Mouse (Mus musculus) embryo, embryonic 11 days (tissue): ENCODE measurements around the gene Bean1.

ENCODE experiments used
- DNase-seq: peaks from one replicate; pipeline ENCODE4 v3.0.0-alpha.2; 2015

Bean1 gene

DNA sequence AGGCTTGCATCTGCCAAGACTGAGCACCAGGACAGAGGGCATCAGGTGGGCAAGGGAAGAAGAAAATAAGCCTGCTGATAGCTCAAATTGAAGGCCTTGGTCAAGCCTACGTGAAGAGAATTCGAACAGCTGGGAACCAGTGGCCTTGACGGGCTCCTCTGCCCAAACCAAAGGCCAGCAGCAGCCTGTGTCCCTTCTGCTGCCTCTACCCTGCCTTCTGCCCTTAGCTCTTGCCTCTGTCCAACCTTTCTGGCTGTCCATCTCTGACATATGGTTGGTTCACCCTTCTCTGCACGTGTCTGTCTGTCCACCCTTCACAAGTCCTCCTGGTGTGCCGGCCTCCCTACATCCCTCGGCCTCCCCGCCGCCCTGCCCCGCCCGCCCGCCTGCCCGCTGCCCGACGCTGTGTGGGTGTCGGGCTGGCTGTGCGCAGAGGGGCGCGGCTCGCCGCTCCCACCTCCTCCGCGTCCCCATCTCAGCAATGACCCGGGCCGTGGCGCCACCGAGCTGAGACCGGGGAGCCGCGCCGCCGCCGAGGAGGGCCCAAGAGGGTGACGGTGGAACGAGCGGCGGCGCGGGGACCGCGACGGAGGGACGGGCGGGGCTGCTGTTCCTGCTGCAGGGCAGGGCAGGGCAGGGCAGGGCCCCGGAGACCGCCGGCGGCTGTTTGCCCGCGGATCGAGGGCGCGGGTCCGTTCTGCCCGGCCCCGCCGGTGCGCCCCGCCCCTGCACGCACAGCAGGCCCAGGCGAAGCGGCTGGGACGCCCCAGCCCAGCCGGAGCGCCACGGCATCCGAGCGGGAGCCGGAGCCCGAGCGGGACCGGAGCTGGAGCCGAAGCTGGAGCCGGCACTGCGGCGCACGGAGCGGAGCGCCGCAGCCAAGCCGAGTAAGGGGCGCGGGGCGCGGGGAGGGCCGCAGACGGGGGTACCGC lies at the start of gene Bean1:
TSS of gene Bean1 (plus strand) at position 325 of the 932 bp plus-strand sequence.
- peak; percentile 65 for DNase-seq

- DNase-seq, result no peak
Measured at GRCm38 (mm10) chr8:104121640-104122416, 48.4 kb upstream of the Bean1 start.

DNA sequence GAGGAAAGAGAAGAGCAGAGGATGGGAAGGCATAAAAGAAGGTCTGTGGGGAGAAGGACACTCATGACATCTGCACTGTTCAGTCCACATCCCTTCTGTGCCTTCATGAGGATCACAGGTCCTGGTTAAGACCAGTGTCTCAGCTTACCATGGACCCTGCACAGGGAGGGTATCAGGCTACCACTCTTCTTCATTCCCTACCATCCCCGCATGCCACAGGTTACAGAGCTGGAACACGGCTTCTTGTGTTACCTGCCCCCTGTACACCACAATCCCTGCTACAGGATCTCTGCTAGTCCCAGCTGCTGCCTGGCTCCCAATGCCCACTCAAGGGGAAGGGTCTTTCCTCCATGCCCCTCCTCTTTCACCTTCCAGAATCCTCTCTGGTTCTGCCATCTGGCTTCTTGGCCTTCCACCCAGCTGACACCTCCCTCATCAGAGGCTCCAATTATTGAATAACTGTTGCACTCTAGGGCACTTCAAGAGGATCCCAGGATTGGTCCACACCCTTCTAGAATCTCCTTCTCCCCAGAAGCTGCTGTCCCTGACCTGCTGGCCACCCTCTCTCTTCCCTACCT lies 47.1 kb upstream of the Bean1 start:
- DNase-seq, result no peak

- no peak for DNase-seq
Measured at GRCm38 (mm10) chr8:104124534-104124933, 45.7 kb upstream of the Bean1 start.

- no peak for DNase-seq
Measured at GRCm38 (mm10) chr8:104127160-104127883, 42.9 kb upstream of the Bean1 start.

- no peak for DNase-seq
Measured at GRCm38 (mm10) chr8:104130916-104131315, 39.3 kb upstream of the Bean1 start.

DNA sequence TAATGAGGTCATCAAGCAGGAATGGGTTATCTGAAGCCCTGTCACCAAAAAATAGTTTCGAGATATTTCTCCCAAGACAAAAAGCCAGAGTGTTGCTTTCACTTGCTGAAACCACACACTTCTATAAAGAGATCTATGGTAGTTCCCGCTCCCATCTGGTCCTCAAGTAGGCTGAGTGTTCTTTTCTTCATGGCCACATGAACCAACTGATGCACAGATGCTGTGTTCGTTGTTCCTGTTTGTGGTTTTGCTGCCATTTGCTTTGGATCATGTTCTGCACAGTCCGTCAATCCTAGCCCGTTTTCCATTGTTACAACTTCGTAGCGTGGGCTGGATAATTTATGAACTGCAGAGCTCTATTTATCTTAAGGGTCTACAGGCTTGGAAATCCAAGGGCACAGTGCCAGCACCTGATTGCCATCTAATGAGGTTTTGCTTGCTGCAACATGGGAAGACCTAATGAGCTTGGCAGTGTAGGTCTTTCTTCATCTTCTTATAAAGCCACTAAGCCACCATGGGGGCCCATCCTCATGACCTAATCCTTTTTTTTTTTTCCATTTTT lies 38.7 kb upstream of the Bean1 start:
- no peak for DNase-seq

GRCm38 (mm10) chr8:104134521-104134920 lies 35.7 kb upstream of the Bean1 start:
- DNase-seq, result no peak

DNA sequence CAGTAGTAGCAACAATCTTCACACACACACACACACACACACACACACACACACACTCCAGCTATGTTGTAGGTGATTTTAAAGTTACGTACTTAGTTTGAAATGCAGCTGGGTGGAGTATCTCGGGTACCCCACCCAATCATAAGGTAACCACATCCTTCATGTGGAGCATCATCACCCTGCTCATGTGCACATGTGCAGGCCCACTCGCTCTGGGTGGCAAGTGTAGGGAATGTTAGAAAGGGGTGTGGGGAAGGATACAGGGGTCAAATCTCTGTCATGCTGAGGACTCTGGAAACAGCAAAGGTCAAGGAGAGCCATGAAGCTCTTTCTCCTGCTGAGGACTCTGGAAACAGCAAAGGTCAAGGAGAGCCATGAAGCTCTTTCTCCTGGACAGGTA lies 34.0 kb upstream of the Bean1 start:
- DNase-seq, result no peak

DNA sequence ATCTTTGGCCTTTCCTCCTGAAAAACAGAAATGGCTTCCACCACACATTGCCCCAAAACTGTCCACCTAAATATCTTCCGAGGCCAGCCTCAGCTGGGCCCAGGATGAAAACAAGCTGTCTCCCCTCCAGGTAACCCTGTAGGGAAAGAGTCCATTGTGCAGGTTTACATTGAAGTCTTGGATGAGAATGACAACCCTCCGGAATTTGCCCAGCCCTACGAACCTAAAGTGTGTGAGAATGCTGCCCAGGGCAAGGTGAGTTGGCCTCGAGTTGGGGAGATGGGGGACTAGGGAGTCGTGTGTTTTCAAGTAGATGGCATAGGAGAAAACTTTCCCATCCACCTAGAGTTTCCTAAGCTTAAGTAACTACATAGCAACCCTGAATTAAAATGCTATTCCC lies 32.6 kb upstream of the Bean1 start:
- no peak for DNase-seq

GRCm38 (mm10) chr8:104140611-104141010 lies 29.6 kb upstream of the Bean1 start:
- DNase-seq, result no peak

DNA sequence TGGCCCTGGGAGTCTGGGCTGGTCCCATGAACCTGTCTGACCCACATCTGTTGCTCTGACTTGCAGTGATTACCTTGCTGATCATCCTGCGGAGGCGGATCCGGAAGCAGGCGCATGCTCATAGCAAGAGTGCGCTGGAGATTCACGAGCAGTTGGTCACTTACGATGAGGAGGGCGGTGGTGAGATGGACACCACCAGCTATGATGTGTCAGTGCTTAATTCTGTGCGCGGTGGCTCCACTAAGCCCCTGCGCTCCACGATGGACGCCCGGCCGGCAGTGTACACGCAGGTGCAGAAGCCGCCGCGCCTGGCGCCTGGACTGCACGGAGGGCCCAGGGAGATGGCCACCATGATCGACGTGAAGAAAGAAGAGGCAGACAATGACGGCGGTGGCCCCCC lies 27.8 kb upstream of the Bean1 start:
- no peak for DNase-seq

DNA sequence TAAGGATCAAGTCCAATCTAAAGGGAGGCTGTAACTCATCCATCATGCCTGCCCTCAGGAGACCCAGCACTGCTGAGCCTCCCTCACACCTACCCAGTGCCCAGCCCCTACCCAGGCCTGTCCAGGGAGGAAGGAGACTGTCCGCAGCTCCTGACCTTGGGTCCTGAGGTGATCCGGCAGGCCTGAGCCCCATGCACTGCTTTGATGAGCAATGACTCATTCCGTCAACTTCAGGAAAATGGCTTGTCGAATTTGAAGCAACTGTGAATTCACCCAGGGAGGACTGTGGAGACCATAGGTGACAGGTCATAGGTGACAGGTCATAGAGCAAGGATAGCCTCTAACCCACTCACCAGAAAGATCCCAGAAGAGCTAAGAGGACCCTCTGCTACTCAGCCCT lies 26.9 kb upstream of the Bean1 start:
- DNase-seq, result no peak

DNA sequence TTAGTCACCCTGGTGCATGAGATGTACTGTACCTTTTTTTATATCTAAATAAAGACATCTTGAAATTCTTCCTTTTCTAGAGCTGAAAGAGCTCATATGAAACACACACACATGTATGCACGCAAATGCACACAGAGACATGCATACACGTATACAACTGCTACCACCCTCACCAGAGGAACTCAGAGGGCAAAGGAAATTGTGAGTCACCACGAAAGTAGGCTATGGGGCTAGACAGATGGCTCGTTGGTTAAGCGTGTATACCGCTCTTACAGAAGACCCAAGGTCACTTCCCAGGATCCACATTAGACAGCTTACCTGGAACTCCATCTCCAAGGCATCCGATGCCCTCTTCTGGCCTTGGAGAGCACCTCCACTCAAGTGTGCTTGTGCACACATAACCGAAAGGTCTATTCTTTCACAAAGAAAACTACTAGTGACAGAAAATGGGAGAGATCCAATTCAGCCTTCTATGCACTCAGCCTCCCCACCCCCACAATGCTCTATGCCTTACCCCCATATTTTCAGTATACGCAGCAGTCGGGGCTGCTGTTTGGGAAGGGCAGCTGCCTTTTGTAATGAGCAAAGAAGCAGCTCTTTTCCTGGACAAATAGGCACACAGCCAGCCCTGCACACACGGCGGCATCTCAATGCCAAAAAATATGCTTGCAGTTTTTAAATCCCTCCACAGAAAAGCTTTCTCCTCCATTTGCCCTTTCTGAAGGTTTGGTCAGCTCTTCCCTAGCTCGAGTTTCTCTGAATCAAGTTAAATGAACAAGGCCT lies 25.6 kb upstream of the Bean1 start:
- no peak for DNase-seq

DNA sequence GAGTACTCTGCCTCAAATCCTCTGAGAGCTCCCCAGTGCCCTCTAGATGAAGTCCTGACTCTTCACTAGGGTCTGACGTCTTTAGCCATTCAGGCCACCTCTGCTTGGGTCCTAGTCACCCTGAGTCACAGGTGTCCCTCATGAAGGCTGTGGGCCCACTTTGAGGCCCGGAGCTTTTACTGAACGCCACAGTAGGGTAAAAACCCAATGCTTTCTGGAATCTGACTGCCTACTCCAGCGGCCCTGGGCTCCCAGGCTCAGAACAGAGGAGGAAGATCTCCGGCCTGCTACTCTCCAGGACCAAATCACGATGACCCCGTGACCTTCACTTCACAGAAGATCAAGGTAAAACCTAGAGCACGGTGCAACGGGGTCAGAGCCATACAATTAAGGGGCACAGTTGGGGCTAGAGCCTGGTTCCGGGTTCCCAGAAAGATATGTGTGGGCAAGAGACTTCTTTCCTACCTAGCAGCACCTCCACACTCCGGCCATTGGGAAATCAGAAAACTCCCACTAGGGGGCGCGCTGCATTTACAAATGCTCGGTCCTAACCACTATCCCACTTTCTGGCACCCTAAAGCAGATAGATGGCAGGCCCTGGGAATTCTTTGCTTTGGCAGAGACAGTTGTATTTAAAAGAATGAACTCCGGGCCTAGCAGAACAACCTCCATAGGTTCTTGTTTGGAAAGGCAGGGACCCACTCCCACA lies 24.1 kb upstream of the Bean1 start:
- peak; percentile 87 for DNase-seq

GRCm38 (mm10) chr8:104146717-104147494 lies 23.3 kb upstream of the Bean1 start:
- DNase-seq, result no peak

GRCm38 (mm10) chr8:104147947-104148346 lies 22.3 kb upstream of the Bean1 start:
- DNase-seq, result no peak

GRCm38 (mm10) chr8:104160731-104161130 lies 9.5 kb upstream of the Bean1 start:
- no peak for DNase-seq

- no peak for DNase-seq
Measured at GRCm38 (mm10) chr8:104169461-104169860, 781 bp upstream of the Bean1 start.

- DNase-seq, result no peak
Measured at GRCm38 (mm10) chr8:104171050-104171620, 893 bp downstream of the Bean1 start.
